Mouse (Mus musculus): ENCODE data around the gene Adat2.

Gene Adat2

GRCm38 (mm10) chr10:13596866-13597265 lies 44.2 kb downstream of the Adat2 start:
- no peak for DNase-seq

DNA sequence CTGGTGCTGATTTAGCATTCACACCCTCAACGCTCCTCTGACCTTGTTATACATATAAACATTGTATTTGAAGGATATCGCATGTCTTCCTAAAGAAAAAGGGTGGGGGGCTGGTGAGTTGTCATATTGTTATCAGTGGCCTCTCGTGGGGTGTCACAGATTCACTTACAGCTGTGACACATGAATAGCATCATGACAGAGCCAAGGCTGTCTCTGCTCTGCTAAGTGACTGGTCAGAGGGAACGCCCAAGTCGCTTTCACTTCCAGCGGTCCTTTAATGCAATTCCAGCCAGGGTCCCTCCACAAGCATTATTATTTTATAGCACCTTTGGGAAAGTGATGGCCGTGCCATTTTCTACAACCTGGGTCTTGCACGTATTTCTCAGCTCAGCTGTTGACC lies 44.8 kb downstream of the Adat2 start:
- DNase-seq, result no peak

DNA sequence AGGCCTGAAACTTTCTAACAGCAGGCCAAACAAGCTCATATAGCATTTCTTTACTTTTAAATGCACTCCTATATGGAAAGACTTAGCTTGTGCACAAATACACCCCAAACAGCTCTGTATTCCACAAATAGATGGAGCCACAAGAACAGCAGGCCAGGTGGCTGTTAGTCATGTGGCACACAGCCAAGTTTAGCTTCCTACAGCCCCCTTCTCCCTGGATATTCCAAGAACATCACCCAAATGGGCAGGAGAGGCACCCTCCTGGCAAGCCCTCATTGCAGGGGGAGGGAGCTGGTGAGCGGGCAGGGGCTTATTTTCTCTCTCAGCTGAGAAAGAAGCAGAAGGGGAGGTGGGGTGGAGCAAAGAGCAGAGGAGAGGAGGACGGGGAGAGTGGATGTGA lies 48.2 kb downstream of the Adat2 start:
- no peak for DNase-seq

All from cerebellum, adult 11-12 months (tissue).